Mouse (Mus musculus): ENCODE data around the gene Hbq1a. TPM values are rescaled to one million over a fixed set of nuclear protein-coding genes. Genes with fewer than 3 reads are reported as not detected.
"Not testable (repeated sequence)": the region's sequence is repeated elsewhere in the genome, so short reads cannot be mapped to it uniquely, and the experiment has no call there.

Hbq1a gene
- polyA plus RNA-seq, 1 experiment from 2014 or later = 0.94 TPM

- H3K27me3 ChIP-seq (replicated peaks; ENCODE audit: insufficient read depth, low read length) = no peaks in the 10 kb centered on the region
- TF ChIP-seq CTCF (IDR thresholded peaks at IDR 0.05) = no peak
- no peak for TF ChIP-seq EP300 (IDR thresholded peaks at IDR 0.05)
- H3K4me2 ChIP-seq (replicated peaks; ENCODE audit: low read depth, low read length) = no peak overlapping the region
- no peaks in the 10 kb centered on the region for H3K36me3 ChIP-seq (ENCODE audit: insufficient read depth, low read length)
- no peaks in the 10 kb centered on the region for H3K9me3 ChIP-seq (ENCODE audit: low read length)
- H3K9ac ChIP-seq (replicated peaks; ENCODE audit: low read depth) = no peak overlapping the region
- no peak overlapping the region for H3K27ac ChIP-seq (ENCODE audit: low read length)
- 39% methylated on average over 4 of the region's 4 CpGs for WGBS
- ATAC-seq = no peak
- no peak overlapping the region for H3K4me3 ChIP-seq (ENCODE audit: low read depth, low read length)
- no peak for DNase-seq (ENCODE audit: low spot score)
- peaks cover 5% of the 10 kb centered on the region; the same call in 1 of the 2 replicates for H3K4me1 ChIP-seq (ENCODE audit: insufficient read depth, low read depth, low read length)
Measured at GRCm38 (mm10) chr11:32271178-32271577, 28.7 kb upstream of the Hbq1a start.

- 0 out of 2 replicates have a peak, but pooled peaks cover 2% of the 10 kb centered on the region for H3K27me3 ChIP-seq (replicated peaks; ENCODE audit: insufficient read depth, low read length)
- DNase-seq (ENCODE audit: low spot score) (no peak), ATAC-seq (no peak)
- WGBS = 69% methylated on average over 3 of the region's 3 CpGs
- no peak within 1 kb of the TSS for H3K4me2 ChIP-seq (replicated peaks; ENCODE audit: low read depth, low read length)
- H3K9ac ChIP-seq (replicated peaks; ENCODE audit: low read depth) = no peak within 1 kb of the TSS
- H3K36me3 ChIP-seq (ENCODE audit: insufficient read depth, low read length) = no peaks in the 10 kb centered on the region
- no peak within 1 kb of the TSS for H3K27ac ChIP-seq (ENCODE audit: low read length)
- no peaks in the 10 kb centered on the region for H3K9me3 ChIP-seq (ENCODE audit: low read length)
- no peaks in the 10 kb centered on the region for H3K4me1 ChIP-seq (ENCODE audit: insufficient read depth, low read depth, low read length)
- no peak for TF ChIP-seq CTCF (IDR thresholded peaks at IDR 0.05)
- no peak for TF ChIP-seq EP300 (IDR thresholded peaks at IDR 0.05)
- no peak within 1 kb of the TSS for H3K4me3 ChIP-seq (ENCODE audit: low read depth, low read length)
Measured at GRCm38 (mm10) chr11:32276347-32276746, 23.5 kb upstream of the Hbq1a start, which contains the start of gene Hba-x. Hba-x (plus strand) TSS chr11:32276400.

- Histone ChIP-seq H3K9ac (replicated peaks; ENCODE audit: low read depth) (no peak overlapping the region), H3K27ac (ENCODE audit: low read length) (no peak overlapping the region), H3K4me3 (ENCODE audit: low read depth, low read length) (no peak overlapping the region), H3K4me1 (ENCODE audit: insufficient read depth, low read depth, low read length) (no peaks in the 10 kb centered on the region), H3K36me3 (ENCODE audit: insufficient read depth, low read length) (no peaks in the 10 kb centered on the region), H3K27me3 (replicated peaks; ENCODE audit: insufficient read depth, low read length) (0 out of 2 replicates have a peak, but pooled peaks cover 2% of the 10 kb centered on the region), H3K9me3 (ENCODE audit: low read length) (no peaks in the 10 kb centered on the region), H3K4me2 (replicated peaks; ENCODE audit: low read depth, low read length) (no peak overlapping the region)
- TF ChIP-seq EP300 (IDR thresholded peaks at IDR 0.05) (no peak), CTCF (IDR thresholded peaks at IDR 0.05) (no peak)
- 57% methylated on average over 21 of the region's 21 CpGs for WGBS
- ATAC-seq (no peak), DNase-seq (ENCODE audit: low spot score) (no peak)
Measured at GRCm38 (mm10) chr11:32277736-32278457, 22.0 kb upstream of the Hbq1a start.

GRCm38 (mm10) chr11:32278458-32278957 is 21.4 kb upstream of the Hbq1a start:
- ATAC-seq (no peak), DNase-seq (ENCODE audit: low spot score) (no peak)
- H3K4me2 ChIP-seq (replicated peaks; ENCODE audit: low read depth, low read length) = no peak overlapping the region
- TF ChIP-seq EP300 (IDR thresholded peaks at IDR 0.05) (no peak), CTCF (IDR thresholded peaks at IDR 0.05) (no peak)
- H3K27me3 ChIP-seq (replicated peaks; ENCODE audit: insufficient read depth, low read length) = 0 out of 2 replicates have a peak, but pooled peaks cover 2% of the 10 kb centered on the region
- H3K9me3 ChIP-seq (ENCODE audit: low read length) = no peaks in the 10 kb centered on the region
- no peak overlapping the region for H3K27ac ChIP-seq (ENCODE audit: low read length)
- H3K4me1 ChIP-seq (ENCODE audit: insufficient read depth, low read depth, low read length) = no peaks in the 10 kb centered on the region
- H3K36me3 ChIP-seq (ENCODE audit: insufficient read depth, low read length) = no peaks in the 10 kb centered on the region
- 70% methylated on average over 12 of the region's 12 CpGs for WGBS
- no peak overlapping the region for H3K4me3 ChIP-seq (ENCODE audit: low read depth, low read length)
- H3K9ac ChIP-seq (replicated peaks; ENCODE audit: low read depth) = no peak overlapping the region

GRCm38 (mm10) chr11:32280646-32281045 is 19.2 kb upstream of the Hbq1a start:
- Histone ChIP-seq H3K27ac (ENCODE audit: low read length) (no peak overlapping the region), H3K4me2 (replicated peaks; ENCODE audit: low read depth, low read length) (no peak overlapping the region), H3K4me3 (ENCODE audit: low read depth, low read length) (no peak overlapping the region), H3K36me3 (ENCODE audit: insufficient read depth, low read length) (no peaks in the 10 kb centered on the region), H3K9me3 (ENCODE audit: low read length) (no peaks in the 10 kb centered on the region), H3K27me3 (replicated peaks; ENCODE audit: insufficient read depth, low read length) (0 out of 2 replicates have a peak, but pooled peaks cover 2% of the 10 kb centered on the region), H3K4me1 (ENCODE audit: insufficient read depth, low read depth, low read length) (no peaks in the 10 kb centered on the region), H3K9ac (replicated peaks; ENCODE audit: low read depth) (no peak overlapping the region)
- whole genome bisulfite sequencing = 69% methylated on average over 2 of the region's 2 CpGs
- DNase-seq (ENCODE audit: low spot score) (no peak), ATAC-seq (no peak)
- TF ChIP-seq CTCF (IDR thresholded peaks at IDR 0.05) (no peak), EP300 (IDR thresholded peaks at IDR 0.05) (no peak)

- ATAC-seq (no peak), DNase-seq (ENCODE audit: low spot score) (no peak)
- 68% methylated on average over 1 of the region's 1 CpGs for WGBS
- no peak overlapping the region for H3K27ac ChIP-seq (ENCODE audit: low read length)
- TF ChIP-seq CTCF (IDR thresholded peaks at IDR 0.05) (no peak), EP300 (IDR thresholded peaks at IDR 0.05) (no peak)
- no peaks in the 10 kb centered on the region for H3K9me3 ChIP-seq (ENCODE audit: low read length)
- no peaks in the 10 kb centered on the region for H3K4me1 ChIP-seq (ENCODE audit: insufficient read depth, low read depth, low read length)
- H3K4me3 ChIP-seq (ENCODE audit: low read depth, low read length) = no peak overlapping the region
- no peak overlapping the region for H3K9ac ChIP-seq (replicated peaks; ENCODE audit: low read depth)
- no peak overlapping the region for H3K4me2 ChIP-seq (replicated peaks; ENCODE audit: low read depth, low read length)
- no peaks in the 10 kb centered on the region for H3K36me3 ChIP-seq (ENCODE audit: insufficient read depth, low read length)
- H3K27me3 ChIP-seq (replicated peaks; ENCODE audit: insufficient read depth, low read length) = 0 out of 2 replicates have a peak, but pooled peaks cover 2% of the 10 kb centered on the region
Measured at GRCm38 (mm10) chr11:32281416-32282144, 18.3 kb upstream of the Hbq1a start.

GRCm38 (mm10) chr11:32283091-32283777 is 16.6 kb upstream of the Hbq1a start, which contains the start of gene Hba-a1:
Hba-a1 (plus strand) TSS chr11:32283511.
- H3K36me3 ChIP-seq (ENCODE audit: insufficient read depth, low read length); H3K27ac ChIP-seq (ENCODE audit: low read length); H3K27me3 ChIP-seq (replicated peaks; ENCODE audit: insufficient read depth, low read length); DNase-seq (ENCODE audit: low spot score); H3K4me2 ChIP-seq (replicated peaks; ENCODE audit: low read depth, low read length); H3K4me3 ChIP-seq (ENCODE audit: low read depth, low read length); H3K9ac ChIP-seq (replicated peaks; ENCODE audit: low read depth); H3K4me1 ChIP-seq (ENCODE audit: insufficient read depth, low read depth, low read length); H3K9me3 ChIP-seq (ENCODE audit: low read length): not testable (repeated sequence)
- 60% methylated on average over 1 of the region's 5 CpGs for WGBS
- peak; percentile 64 for ATAC-seq

GRCm38 (mm10) chr11:32284582-32284981 is 15.3 kb upstream of the Hbq1a start:
- not testable (repeated sequence) for H3K9ac ChIP-seq (replicated peaks; ENCODE audit: low read depth); H3K36me3 ChIP-seq (ENCODE audit: insufficient read depth, low read length); DNase-seq (ENCODE audit: low spot score); H3K4me1 ChIP-seq (ENCODE audit: insufficient read depth, low read depth, low read length); H3K27ac ChIP-seq (ENCODE audit: low read length); ATAC-seq; H3K27me3 ChIP-seq (replicated peaks; ENCODE audit: insufficient read depth, low read length); H3K4me3 ChIP-seq (ENCODE audit: low read depth, low read length); H3K4me2 ChIP-seq (replicated peaks; ENCODE audit: low read depth, low read length); H3K9me3 ChIP-seq (ENCODE audit: low read length)
- 29% methylated on average over 2 of the region's 2 CpGs for WGBS

All from lung, postnatal 0 days (tissue).